Mouse (Mus musculus) midbrain, embryonic 10.5 days (tissue): ENCODE results near the gene Olfr615. TPM values are rescaled to one million over a fixed set of nuclear protein-coding genes. Genes with fewer than 3 reads are reported as not detected.
"Not testable (repeated sequence)": the region's sequence is repeated elsewhere in the genome, so short reads cannot be mapped to it uniquely, and the experiment has no call there.

Source experiments
- DNase-seq: peaks from one replicate; pipeline ENCODE4 v3.0.0-alpha.2; 2017; ENCODE audit warnings: low spot score
- H3K27ac ChIP-seq: fragments of 300-500 bp; sonication (generic); replicated peaks from 2 replicates; pipeline ENCODE4 v1.5.1; 2016; ENCODE audit warnings: mild to moderate bottlenecking
- H3K27me3 ChIP-seq: fragments of 300-500 bp; sonication (generic); 2 replicates; pipeline ENCODE4 v1.6.1; 2016; ENCODE audit warnings: low read depth, mild to moderate bottlenecking; ENCODE audit not compliant: poor library complexity, severe bottlenecking
- H3K36me3 ChIP-seq: fragments of 300-500 bp; sonication (generic); 2 replicates; pipeline ENCODE4 v1.6.1; 2016; ENCODE audit warnings: mild to moderate bottlenecking, moderate library complexity
- H3K4me1 ChIP-seq: fragments of 300-500 bp; sonication (generic); 2 replicates; pipeline ENCODE4 v1.6.1; 2016
- H3K4me3 ChIP-seq: fragments of 300-500 bp; sonication (generic); 2 replicates; pipeline ENCODE4 v1.5.1; 2016; ENCODE audit warnings: mild to moderate bottlenecking, moderate library complexity
- H3K9me3 ChIP-seq: fragments of 300-500 bp; sonication (generic); replicated peaks from 2 replicates; pipeline ENCODE4 v1.6.1; 2016; ENCODE audit warnings: mild to moderate bottlenecking
- WGBS: fragments of 180-500 bp; shearing (Covaris S2); methylation state at CpG from one replicate; pipeline ENCODE4 v1.1.7; 2016; 5-methylcytosine and 5-hydroxymethylcytosine counted together
- polyA plus RNA-seq: library from polyadenylated mRNA; unstranded; fragments of >200 nt; fragmentation: Nextera tagmentation; extraction: Ambion mirVana; gene quantifications from 2 replicates; pipeline ENCODE4 v1.2.1, GENCODE M21; 2016

Olfr615 gene
- polyA plus RNA-seq: not detected in 2 replicates

DNA sequence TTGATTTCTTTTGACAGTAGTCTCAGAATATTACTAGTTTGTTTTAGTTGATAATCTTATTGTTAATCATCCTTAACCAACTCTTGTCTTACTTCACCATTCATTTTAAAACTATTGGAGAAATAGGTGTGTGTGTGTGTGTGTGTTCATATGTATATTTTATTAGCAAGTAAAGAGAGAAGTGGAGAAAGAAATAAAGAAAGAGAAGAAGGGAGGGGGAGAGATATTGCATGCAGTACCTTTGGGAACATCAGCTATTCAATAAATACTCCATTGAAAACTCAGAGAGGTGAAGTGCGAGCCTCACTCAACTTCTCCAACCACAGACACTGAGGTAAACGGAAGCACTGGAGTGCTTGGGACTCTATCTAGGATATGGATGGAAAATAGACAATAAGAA is at the start of gene Olfr615:
TSS of gene Olfr615 (plus strand) at position 301 of the 400 bp plus-strand sequence.
- Histone ChIP-seq H3K27me3 (no peaks in the 10 kb centered on the region), H3K36me3 (no peaks in the 10 kb centered on the region), H3K4me1 (no peaks in the 10 kb centered on the region), H3K9me3 (no peaks in the 10 kb centered on the region), H3K27ac (no peak within 1 kb of the TSS), H3K4me3 (no peak within 1 kb of the TSS)
- 93% methylated on average over 2 of the region's 2 CpGs for WGBS
- DNase-seq: no peak

DNA sequence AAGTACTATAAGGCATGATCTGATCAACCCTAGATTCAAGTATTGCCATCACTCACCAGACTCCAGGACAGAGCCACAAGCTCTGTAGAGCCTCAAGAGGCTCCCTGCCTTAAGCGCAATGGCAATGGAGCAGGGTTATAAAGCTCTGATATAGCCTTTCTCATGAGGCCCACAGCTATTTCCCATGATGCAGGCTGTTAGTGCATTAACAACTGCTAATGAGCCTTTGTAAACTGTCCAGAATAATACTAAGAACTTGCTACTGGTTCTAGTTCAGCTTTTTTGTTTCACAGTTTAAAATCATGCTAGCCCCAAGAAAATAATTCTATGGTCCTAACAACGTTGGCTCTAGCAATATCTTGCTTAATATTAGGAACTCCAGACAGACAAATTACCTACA is 43.9 kb upstream of the Olfr615 start, which contains the start of gene Olfr610:
TSS of gene Olfr610 (minus strand) at position 101 of the 400 bp plus-strand sequence.
- DNase-seq: no peak
- no peaks in the 10 kb centered on the region for H3K36me3 ChIP-seq
- 84% methylated on average over 2 of the region's 2 CpGs for WGBS

DNA sequence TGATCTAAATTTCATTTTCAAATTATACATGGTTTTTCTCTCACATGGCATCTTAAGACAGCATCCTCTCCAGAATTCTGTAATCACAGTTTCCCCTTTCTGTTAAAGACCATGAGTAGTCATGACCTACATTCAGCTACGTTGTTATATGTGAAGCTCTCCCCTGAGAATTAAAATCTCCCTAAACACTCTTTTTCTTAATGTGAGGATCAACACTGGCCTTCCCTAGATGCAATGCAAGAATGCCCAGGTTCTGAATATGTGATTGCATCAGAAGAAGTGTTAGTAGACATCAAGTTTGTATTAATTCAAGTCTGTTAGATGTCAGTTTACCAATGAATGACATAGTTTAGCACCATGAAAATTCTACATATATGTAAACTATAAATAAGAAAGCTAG is 35.1 kb upstream of the Olfr615 start, which contains the start of gene Olfr611:
TSS of gene Olfr611 (minus strand) at position 101 of the 400 bp plus-strand sequence.
- not testable (repeated sequence) for H3K27me3 ChIP-seq, H3K4me1 ChIP-seq, H3K9me3 ChIP-seq, H3K36me3 ChIP-seq, H3K4me3 ChIP-seq, DNase-seq, H3K27ac ChIP-seq
- 79% methylated on average over 1 of the region's 1 CpGs for WGBS

More for the DNA sequence above, 43.9 kb upstream of the Olfr615 start, which contains the start of gene Olfr610:
- Histone ChIP-seq H3K27me3 (no peaks in the 10 kb centered on the region), H3K9me3 (no peaks in the 10 kb centered on the region), H3K27ac (no peak within 1 kb of the TSS), H3K4me3 (no peak within 1 kb of the TSS), H3K4me1 (no peaks in the 10 kb centered on the region)

DNA sequence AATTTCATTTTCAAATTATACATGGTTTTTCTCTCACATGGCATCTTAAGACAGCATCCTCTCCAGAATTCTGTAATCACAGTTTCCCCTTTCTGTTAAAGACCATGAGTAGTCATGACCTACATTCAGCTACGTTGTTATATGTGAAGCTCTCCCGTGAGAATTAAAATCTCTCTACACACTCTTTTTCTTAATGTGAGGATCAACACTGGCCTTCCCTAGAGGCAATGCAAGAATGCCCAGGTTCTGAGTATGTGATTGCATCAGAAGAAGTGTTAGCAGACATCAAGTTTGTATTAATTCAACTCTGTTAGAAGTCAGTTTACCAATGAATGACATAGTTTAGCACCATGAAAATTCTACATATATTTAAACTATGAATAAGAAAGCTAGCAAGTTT is 13.3 kb upstream of the Olfr615 start, which contains the start of gene Olfr612:
TSS of gene Olfr612 (minus strand) at position 101 of the 400 bp plus-strand sequence.
- not testable (repeated sequence) for H3K27ac ChIP-seq, H3K36me3 ChIP-seq, H3K27me3 ChIP-seq, H3K4me1 ChIP-seq, H3K4me3 ChIP-seq, H3K9me3 ChIP-seq, DNase-seq
- 87% methylated on average over 2 of the region's 2 CpGs for WGBS

DNA sequence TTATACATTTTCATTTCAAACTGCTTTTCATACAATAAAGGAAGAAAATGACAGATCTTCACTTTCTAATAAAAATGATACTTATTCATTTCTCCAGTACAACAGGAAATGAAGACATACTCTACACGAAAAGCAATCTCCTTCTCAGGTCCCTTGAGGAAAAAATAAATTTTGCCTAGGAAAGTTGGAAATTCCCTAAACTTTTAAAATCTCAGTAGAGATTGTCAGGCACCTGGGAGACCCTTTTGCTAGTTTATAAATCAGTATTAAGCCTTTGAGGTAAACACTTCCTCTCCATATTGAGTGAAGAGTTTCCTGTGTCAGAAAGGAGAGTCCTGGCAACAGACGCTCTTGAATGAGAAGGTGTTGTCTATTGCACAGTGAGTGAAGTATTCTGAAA is 8.1 kb upstream of the Olfr615 start, which contains the start of gene Olfr613:
TSS of gene Olfr613 (plus strand) at position 301 of the 400 bp plus-strand sequence.
- no peaks in the 10 kb centered on the region for H3K4me1 ChIP-seq
- 83% methylated on average over 2 of the region's 2 CpGs for WGBS

DNA sequence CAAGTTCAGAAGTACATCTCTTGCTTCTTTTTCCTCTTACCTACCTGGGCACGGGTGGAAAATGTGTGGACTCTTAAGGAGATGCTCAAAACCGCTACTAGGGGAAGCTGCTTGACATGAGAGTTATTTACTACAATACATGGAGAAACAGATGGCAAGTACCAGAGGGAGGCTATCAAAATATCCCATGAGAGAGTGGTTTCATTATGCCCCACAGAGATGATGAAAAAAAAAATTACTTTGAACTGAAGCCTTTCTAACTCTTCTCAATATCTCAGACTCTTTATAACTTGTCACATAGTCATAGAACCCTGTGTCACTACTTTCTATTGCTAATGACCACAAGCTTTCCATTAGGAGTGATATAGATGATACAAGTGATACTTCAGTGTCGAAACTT is 13.2 kb downstream of the Olfr615 start, which contains the start of gene Olfr616:
TSS of gene Olfr616 (minus strand) at position 101 of the 400 bp plus-strand sequence.
- 79% methylated on average over 3 of the region's 3 CpGs for WGBS
- H3K4me1 ChIP-seq: no peaks in the 10 kb centered on the region
- H3K27ac ChIP-seq: no peak within 1 kb of the TSS
- no peaks in the 10 kb centered on the region for H3K9me3 ChIP-seq
- no peaks in the 10 kb centered on the region for H3K27me3 ChIP-seq
- no peaks in the 10 kb centered on the region for H3K36me3 ChIP-seq
- no peak for DNase-seq
- no peak within 1 kb of the TSS for H3K4me3 ChIP-seq

More for the DNA sequence above, 8.1 kb upstream of the Olfr615 start, which contains the start of gene Olfr613:
- DNase-seq: no peak
- H3K27me3 ChIP-seq: no peaks in the 10 kb centered on the region
- no peak within 1 kb of the TSS for H3K27ac ChIP-seq
- no peak within 1 kb of the TSS for H3K4me3 ChIP-seq
- H3K9me3 ChIP-seq: no peaks in the 10 kb centered on the region
- no peaks in the 10 kb centered on the region for H3K36me3 ChIP-seq

DNA sequence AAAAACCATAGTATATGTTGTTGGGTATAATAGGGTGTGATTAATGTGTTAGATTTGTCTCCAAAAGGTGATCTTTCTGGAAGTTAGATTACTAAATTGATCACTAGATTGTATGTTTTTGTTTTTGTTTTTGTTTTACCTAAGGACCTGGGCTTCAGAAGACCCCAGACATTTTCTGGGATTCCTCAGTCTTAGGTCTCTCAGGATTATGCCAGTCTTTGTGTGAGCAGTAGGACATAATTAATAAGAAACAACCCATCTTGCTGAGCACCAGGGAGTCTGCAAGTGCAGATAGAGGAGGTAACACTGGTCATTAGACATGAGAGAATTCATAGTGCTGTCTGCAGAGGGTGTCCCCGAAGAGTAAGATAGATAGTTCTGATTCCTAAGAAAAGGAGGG is 16.9 kb downstream of the Olfr615 start, which contains the start of gene Olfr617:
TSS of gene Olfr617 (plus strand) at position 301 of the 400 bp plus-strand sequence.
- H3K4me3 ChIP-seq: no peak within 1 kb of the TSS
- H3K27ac ChIP-seq: no peak within 1 kb of the TSS
- H3K9me3 ChIP-seq: no peaks in the 10 kb centered on the region
- 97% methylated on average over 1 of the region's 1 CpGs for WGBS
- H3K4me1 ChIP-seq: no peaks in the 10 kb centered on the region
- no peaks in the 10 kb centered on the region for H3K36me3 ChIP-seq
- H3K27me3 ChIP-seq: no peaks in the 10 kb centered on the region
- no peak for DNase-seq

DNA sequence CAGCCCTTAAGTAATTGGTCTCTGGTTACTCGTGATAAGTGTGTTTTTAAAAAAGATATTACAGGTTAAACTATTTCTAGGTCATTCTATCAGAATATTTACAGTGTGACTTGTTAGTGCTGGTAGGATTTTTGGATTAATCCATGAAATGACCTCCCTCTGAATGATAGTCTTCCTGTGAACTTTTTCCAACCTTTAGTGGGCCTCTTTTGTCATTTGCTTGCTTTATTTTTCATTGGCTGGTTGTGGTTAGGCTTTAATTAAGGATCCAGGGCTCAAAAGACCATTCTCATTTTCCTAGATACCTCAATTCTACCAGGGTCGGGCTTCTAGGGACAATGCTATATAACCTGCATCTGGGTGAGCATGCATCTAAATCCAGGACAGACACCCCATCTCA is 33.9 kb downstream of the Olfr615 start, which contains the start of gene Olfr618:
TSS of gene Olfr618 (plus strand) at position 301 of the 400 bp plus-strand sequence.
- 71% methylated on average over 2 of the region's 2 CpGs for WGBS
- Histone ChIP-seq H3K27ac (no peak within 1 kb of the TSS), H3K9me3 (no peaks in the 10 kb centered on the region), H3K4me1 (no peaks in the 10 kb centered on the region), H3K27me3 (no peaks in the 10 kb centered on the region), H3K36me3 (no peaks in the 10 kb centered on the region), H3K4me3 (no peak within 1 kb of the TSS)
- no peak for DNase-seq

DNA sequence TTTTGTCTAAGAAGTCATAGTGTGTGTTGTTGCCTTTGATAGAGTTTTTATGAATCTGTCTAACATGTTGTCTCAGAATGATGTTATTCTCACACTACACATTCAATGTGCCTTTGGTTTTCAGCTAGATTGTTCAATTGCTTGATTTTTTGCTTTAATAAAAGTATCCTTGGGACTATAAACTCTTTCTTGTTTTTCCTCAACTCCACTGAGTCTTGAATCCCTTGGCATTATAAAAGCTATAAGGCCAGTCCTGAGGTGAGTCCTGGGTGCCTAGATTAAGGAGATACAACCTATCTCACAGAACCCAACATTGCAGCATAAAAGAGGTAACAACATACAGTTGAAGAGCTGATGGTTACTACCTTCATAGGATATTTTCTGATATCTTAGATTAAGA is 44.4 kb downstream of the Olfr615 start, which contains the start of gene Olfr619:
TSS of gene Olfr619 (plus strand) at position 301 of the 400 bp plus-strand sequence.
- H3K36me3 ChIP-seq: no peaks in the 10 kb centered on the region
- no peak within 1 kb of the TSS for H3K27ac ChIP-seq
- H3K9me3 ChIP-seq: no peaks in the 10 kb centered on the region
- no peaks in the 10 kb centered on the region for H3K4me1 ChIP-seq
- no peak for DNase-seq
- no peak within 1 kb of the TSS for H3K4me3 ChIP-seq
- no peaks in the 10 kb centered on the region for H3K27me3 ChIP-seq

DNA sequence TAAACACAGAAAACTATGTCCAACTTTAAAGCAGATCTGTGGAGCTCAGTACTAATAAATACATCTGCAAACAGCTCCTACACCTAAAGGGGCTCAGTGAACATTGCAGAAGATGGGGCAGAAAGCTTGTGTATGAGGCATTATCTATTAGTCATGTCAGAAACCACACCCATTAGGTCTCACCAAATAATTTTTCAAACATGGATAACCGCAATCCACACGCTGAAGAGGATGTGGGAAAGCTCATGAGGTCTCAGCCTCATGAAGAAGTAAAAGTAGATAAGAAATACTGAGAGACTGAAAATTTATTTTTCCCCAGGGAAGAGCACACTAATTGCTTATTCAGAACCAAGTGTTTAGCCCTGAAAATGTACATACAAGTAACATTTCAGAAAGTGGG is 51.5 kb downstream of the Olfr615 start:
- no peak for DNase-seq
- H3K27ac ChIP-seq: no peak overlapping the region
- H3K4me1 ChIP-seq: no peaks in the 10 kb centered on the region
- H3K4me3 ChIP-seq: no peak overlapping the region
- no peaks in the 10 kb centered on the region for H3K27me3 ChIP-seq
- no peaks in the 10 kb centered on the region for H3K9me3 ChIP-seq
- H3K36me3 ChIP-seq: no peaks in the 10 kb centered on the region
- WGBS: 87% methylated on average over 2 of the region's 2 CpGs

DNA sequence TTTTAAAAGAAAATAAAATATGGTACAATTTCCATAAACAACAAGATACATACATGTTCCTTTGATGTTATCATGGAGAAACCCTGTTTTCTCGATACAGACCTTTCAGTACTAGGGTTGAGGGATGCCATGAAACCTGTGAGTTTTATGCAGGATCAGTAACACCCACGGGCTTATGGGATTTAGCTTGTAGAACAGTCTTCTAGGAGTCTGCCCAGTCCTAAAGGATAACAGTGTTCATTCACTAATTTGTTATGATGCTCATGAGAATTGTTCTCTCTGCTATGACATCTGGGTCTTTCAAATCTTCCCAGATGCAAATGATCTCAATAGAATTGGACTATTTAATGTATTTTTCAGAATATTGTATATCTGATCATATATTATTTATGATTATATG is 56.6 kb downstream of the Olfr615 start, which contains the start of gene Olfr620:
TSS of gene Olfr620 (minus strand) at position 101 of the 400 bp plus-strand sequence.
- no peak within 1 kb of the TSS for H3K27ac ChIP-seq
- no peak for DNase-seq
- no peak within 1 kb of the TSS for H3K4me3 ChIP-seq
- no peaks in the 10 kb centered on the region for H3K36me3 ChIP-seq
- no peaks in the 10 kb centered on the region for H3K4me1 ChIP-seq
- H3K9me3 ChIP-seq: no peaks in the 10 kb centered on the region
- H3K27me3 ChIP-seq: no peaks in the 10 kb centered on the region
- 76% methylated on average over 2 of the region's 2 CpGs for WGBS
